Mouse (Mus musculus): ENCODE measurements at regions not wholly inside any gene's neighbourhood (a gene's known extent, or its start where the extent isn't known, plus 50 kb on each side); places are given as distances from the start of the nearest gene placed in this dataset.
A peak's percentile ranks its signal among the peaks of the same experiment; 100 is the strongest.

GRCm38 (mm10) chr8:44766111-44766873 lies 169.0 kb upstream of the Fat1 start:
- Histone ChIP-seq H3K27ac (no peak overlapping the region), H3K4me1 (no peaks in the 10 kb centered on the region), H3K36me3 (no peaks in the 10 kb centered on the region), H3K9ac (no peak overlapping the region), H3K4me2 (replicated peaks) (no peak overlapping the region), H3K27me3 (replicated peaks) (no peaks in the 10 kb centered on the region), H3K4me3 (no peak overlapping the region), H3K9me3 (no peaks in the 10 kb centered on the region)
- 61% methylated on average over 12 of the region's 12 CpGs for WGBS
- ATAC-seq (ENCODE audit: low FRiP score, low read depth): no peak

- Histone ChIP-seq H3K36me3 (no peaks in the 10 kb centered on the region), H3K27me3 (replicated peaks) (no peaks in the 10 kb centered on the region), H3K4me2 (replicated peaks) (no peak overlapping the region), H3K4me1 (no peaks in the 10 kb centered on the region), H3K9me3 (no peaks in the 10 kb centered on the region), H3K27ac (no peak overlapping the region), H3K4me3 (no peak overlapping the region), H3K9ac (no peak overlapping the region)
- ATAC-seq (ENCODE audit: low FRiP score, low read depth): no peak
- WGBS: 79% methylated on average over 4 of the region's 4 CpGs
These were observed 168.0 kb upstream of the Fat1 start for GRCm38 (mm10) chr8:44767271-44767670.

GRCm38 (mm10) chr8:44779212-44779611 lies 156.0 kb upstream of the Fat1 start:
- 91% methylated on average over 1 of the region's 1 CpGs for WGBS
- no peaks in the 10 kb centered on the region for H3K27me3 ChIP-seq (replicated peaks)
- H3K36me3 ChIP-seq: no peaks in the 10 kb centered on the region
- no peaks in the 10 kb centered on the region for H3K4me1 ChIP-seq
- H3K9ac ChIP-seq: no peak overlapping the region
- no peaks in the 10 kb centered on the region for H3K9me3 ChIP-seq
- no peak overlapping the region for H3K27ac ChIP-seq
- H3K4me2 ChIP-seq (replicated peaks): no peak overlapping the region
- no peak overlapping the region for H3K4me3 ChIP-seq
- ATAC-seq (ENCODE audit: low FRiP score, low read depth): no peak

- ATAC-seq (ENCODE audit: low FRiP score, low read depth): no peak
- WGBS: 80% methylated on average over 9 of the region's 9 CpGs
- Histone ChIP-seq H3K4me2 (replicated peaks) (no peak overlapping the region), H3K27ac (no peak overlapping the region), H3K4me1 (0 out of 2 replicates have a peak, but pooled peaks cover 4% of the 10 kb centered on the region), H3K27me3 (replicated peaks) (no peaks in the 10 kb centered on the region), H3K4me3 (no peak overlapping the region), H3K36me3 (no peaks in the 10 kb centered on the region), H3K9ac (no peak overlapping the region), H3K9me3 (no peaks in the 10 kb centered on the region)
These were observed 152.8 kb upstream of the Fat1 start for GRCm38 (mm10) chr8:44782421-44782820.

GRCm38 (mm10) chr8:44785161-44785560 lies 150.1 kb upstream of the Fat1 start:
- Histone ChIP-seq H3K4me2 (replicated peaks) (no peak overlapping the region), H3K27me3 (replicated peaks) (no peaks in the 10 kb centered on the region), H3K4me1 (peaks cover 9% of the 10 kb centered on the region), H3K27ac (no peak overlapping the region), H3K9ac (no peak overlapping the region), H3K9me3 (no peaks in the 10 kb centered on the region), H3K4me3 (no peak overlapping the region), H3K36me3 (no peaks in the 10 kb centered on the region)
- 41% methylated on average over 8 of the region's 8 CpGs for WGBS
- ATAC-seq (ENCODE audit: low FRiP score, low read depth): no peak

GRCm38 (mm10) chr8:44786740-44787139 lies 148.5 kb upstream of the Fat1 start:
- WGBS: 82% methylated on average over 5 of the region's 5 CpGs
- H3K27ac ChIP-seq: no peak overlapping the region

GRCm38 (mm10) chr8:44788290-44788689 lies 147.0 kb upstream of the Fat1 start:
- Histone ChIP-seq H3K27ac (no peak overlapping the region), H3K4me2 (replicated peaks) (no peak overlapping the region), H3K27me3 (replicated peaks) (no peaks in the 10 kb centered on the region), H3K9ac (no peak overlapping the region), H3K4me1 (peaks cover 9% of the 10 kb centered on the region), H3K4me3 (no peak overlapping the region), H3K9me3 (0 out of 2 replicates have a peak, but pooled peaks cover 3% of the 10 kb centered on the region), H3K36me3 (no peaks in the 10 kb centered on the region)
- WGBS: 20% methylated on average over 3 of the region's 3 CpGs
- peak; percentile 62 for ATAC-seq (ENCODE audit: low FRiP score, low read depth)

More at GRCm38 (mm10) chr8:44786740-44787139, 148.5 kb upstream of the Fat1 start:
- H3K9me3 ChIP-seq: 0 out of 2 replicates have a peak, but pooled peaks cover 3% of the 10 kb centered on the region
- no peak overlapping the region for H3K4me3 ChIP-seq
- H3K4me1 ChIP-seq: peaks cover 9% of the 10 kb centered on the region
- ATAC-seq (ENCODE audit: low FRiP score, low read depth): no peak
- H3K4me2 ChIP-seq (replicated peaks): no peak overlapping the region
- H3K27me3 ChIP-seq (replicated peaks): no peaks in the 10 kb centered on the region
- no peak overlapping the region for H3K9ac ChIP-seq
- no peaks in the 10 kb centered on the region for H3K36me3 ChIP-seq

- Histone ChIP-seq H3K27me3 (replicated peaks) (no peaks in the 10 kb centered on the region), H3K9ac (no peak overlapping the region), H3K4me3 (no peak overlapping the region), H3K4me1 (no peaks in the 10 kb centered on the region), H3K36me3 (no peaks in the 10 kb centered on the region), H3K27ac (no peak overlapping the region), H3K4me2 (replicated peaks) (no peak overlapping the region), H3K9me3 (no peaks in the 10 kb centered on the region)
- WGBS: 84% methylated on average over 3 of the region's 3 CpGs
- no peak for ATAC-seq (ENCODE audit: low FRiP score, low read depth)
These were observed 135.7 kb upstream of the Fat1 start for GRCm38 (mm10) chr8:44799513-44799912.

GRCm38 (mm10) chr8:44800827-44801273 lies 134.4 kb upstream of the Fat1 start:
- Histone ChIP-seq H3K4me3 (no peak overlapping the region), H3K27ac (no peak overlapping the region), H3K4me1 (no peaks in the 10 kb centered on the region), H3K36me3 (no peaks in the 10 kb centered on the region), H3K9ac (no peak overlapping the region), H3K4me2 (replicated peaks) (no peak overlapping the region), H3K27me3 (replicated peaks) (no peaks in the 10 kb centered on the region), H3K9me3 (no peaks in the 10 kb centered on the region)
- WGBS: 42% methylated on average over 6 of the region's 6 CpGs
- no peak for ATAC-seq (ENCODE audit: low FRiP score, low read depth)

- H3K27ac ChIP-seq: no peak overlapping the region
- H3K4me1 ChIP-seq: no peaks in the 10 kb centered on the region
- H3K9me3 ChIP-seq: no peaks in the 10 kb centered on the region
- H3K9ac ChIP-seq: no peak overlapping the region
- no peak overlapping the region for H3K4me3 ChIP-seq
- no peaks in the 10 kb centered on the region for H3K27me3 ChIP-seq (replicated peaks)
- ATAC-seq (ENCODE audit: low FRiP score, low read depth): no peak
- no peaks in the 10 kb centered on the region for H3K36me3 ChIP-seq
- WGBS: 37% methylated on average over 6 of the region's 6 CpGs
- no peak overlapping the region for H3K4me2 ChIP-seq (replicated peaks)
These were observed 133.5 kb upstream of the Fat1 start for GRCm38 (mm10) chr8:44801604-44802206.

- no peaks in the 10 kb centered on the region for H3K27me3 ChIP-seq (replicated peaks)
- H3K4me3 ChIP-seq: no peak overlapping the region
- WGBS: 69% methylated on average over 5 of the region's 5 CpGs
- no peaks in the 10 kb centered on the region for H3K4me1 ChIP-seq
- no peak overlapping the region for H3K4me2 ChIP-seq (replicated peaks)
- no peaks in the 10 kb centered on the region for H3K9me3 ChIP-seq
- H3K36me3 ChIP-seq: no peaks in the 10 kb centered on the region
- H3K9ac ChIP-seq: no peak overlapping the region
- H3K27ac ChIP-seq: no peak overlapping the region
- ATAC-seq (ENCODE audit: low FRiP score, low read depth): no peak
These were observed 132.9 kb upstream of the Fat1 start for GRCm38 (mm10) chr8:44802331-44802730.

- WGBS: 34% methylated on average over 14 of the region's 14 CpGs
- Histone ChIP-seq H3K9ac (no peak overlapping the region), H3K36me3 (no peaks in the 10 kb centered on the region), H3K9me3 (no peaks in the 10 kb centered on the region), H3K4me2 (replicated peaks) (no peak overlapping the region), H3K4me1 (no peaks in the 10 kb centered on the region), H3K27me3 (replicated peaks) (no peaks in the 10 kb centered on the region), H3K27ac (no peak overlapping the region), H3K4me3 (no peak overlapping the region)
- no peak for ATAC-seq (ENCODE audit: low FRiP score, low read depth)
These were observed 130.7 kb upstream of the Fat1 start for GRCm38 (mm10) chr8:44804414-44805178.

Data from neural tube, embryonic 12.5 days (tissue).